Mouse (Mus musculus): Measurements from ENCODE around the gene Gm20509. TPM values are rescaled to one million over a fixed set of nuclear protein-coding genes. Genes with fewer than 3 reads are reported as not detected.

Gm20509 gene
- polyA plus RNA-seq, 1 experiment from 2014 or later: not detected

DNA sequence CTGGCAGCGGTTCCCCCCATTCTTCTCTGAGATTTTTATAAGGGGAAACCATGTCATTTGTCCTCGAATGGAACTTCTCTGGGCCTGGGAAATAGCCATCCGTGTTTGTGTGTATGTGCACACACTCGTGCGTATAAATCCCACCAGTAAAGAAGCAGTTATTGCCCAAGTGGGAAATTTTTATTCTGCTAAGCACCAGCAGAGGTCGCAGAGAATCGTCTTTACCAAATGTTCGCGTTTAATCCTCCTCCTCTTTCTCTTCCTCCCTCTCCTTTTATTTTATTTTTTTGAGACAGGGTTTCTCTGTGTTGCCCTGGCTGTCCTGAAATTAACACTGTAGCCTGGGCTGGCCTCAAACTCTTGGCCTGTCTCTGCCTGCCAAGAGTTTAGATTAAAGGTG lies 52.1 kb downstream of the Gm20509 start:
- 42% methylated on average over 9 of the region's 9 CpGs for WGBS (ENCODE audit: insufficient replicate concordance)

DNA sequence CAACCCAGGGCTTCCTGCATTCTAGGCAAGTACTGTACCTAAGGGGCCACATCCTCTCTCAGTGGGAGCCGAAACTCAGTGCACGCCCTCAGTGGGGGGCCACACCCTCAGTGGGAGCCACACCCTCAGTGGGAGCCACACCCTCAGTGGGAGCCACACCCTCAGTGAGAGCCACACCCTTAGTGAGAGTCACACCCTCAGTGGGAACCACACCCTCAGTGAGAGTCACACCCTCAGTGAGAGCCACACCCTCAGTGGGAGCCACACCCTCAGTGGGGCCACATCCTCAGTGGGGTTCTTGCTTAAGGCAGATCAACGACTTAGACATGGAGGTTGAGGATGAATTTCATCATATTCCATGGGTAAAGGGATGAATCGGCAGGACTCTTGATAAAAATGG lies 55.7 kb downstream of the Gm20509 start:
- H3K4me2 ChIP-seq (ENCODE audit: low read depth, low read length): no peak overlapping the region
- ATAC-seq (ENCODE audit: low read depth): no peak
- WGBS (ENCODE audit: insufficient replicate concordance): 64% methylated on average over 4 of the region's 4 CpGs

More for the DNA sequence above, 52.1 kb downstream of the Gm20509 start:
- Histone ChIP-seq H3K27me3 (ENCODE audit: control insufficient read depth, insufficient read depth, low read depth, low read length) (no peaks in the 10 kb centered on the region), H3K4me2 (ENCODE audit: low read depth, low read length) (no peak overlapping the region), H3K4me1 (ENCODE audit: control insufficient read depth, low read depth, low read length) (no peaks in the 10 kb centered on the region), H3K9me3 (replicated peaks; ENCODE audit: control insufficient read depth, low read length) (peaks cover 6% of the 10 kb centered on the region), H3K9ac (ENCODE audit: low read depth, low read length) (no peak overlapping the region), H3K36me3 (ENCODE audit: control insufficient read depth, insufficient read depth) (no peaks in the 10 kb centered on the region), H3K27ac (ENCODE audit: low read length) (no peak overlapping the region), H3K4me3 (ENCODE audit: low read depth, low read length) (no peak overlapping the region)
- ATAC-seq (ENCODE audit: low read depth): no peak

DNA sequence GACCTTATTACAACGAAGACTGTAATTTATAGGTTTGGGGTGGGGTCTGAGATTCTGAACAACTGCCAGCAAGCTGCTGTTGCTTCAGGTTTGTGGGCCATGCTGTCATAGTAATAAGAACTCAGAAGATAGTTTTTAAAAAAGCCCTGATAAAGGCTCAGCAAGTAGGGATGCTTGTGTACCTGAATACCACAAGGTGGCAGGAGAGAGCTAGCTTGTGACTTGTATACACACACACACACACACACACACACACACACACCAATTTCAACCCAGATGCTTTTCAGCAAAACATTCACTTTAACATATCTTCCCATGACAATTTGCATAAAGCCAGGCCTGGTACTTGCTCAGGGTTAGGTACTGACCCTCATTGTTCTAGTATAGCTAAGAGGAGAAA lies 57.0 kb downstream of the Gm20509 start:
- H3K4me2 ChIP-seq (ENCODE audit: low read depth, low read length): no peak overlapping the region
- no peak overlapping the region for H3K9ac ChIP-seq (ENCODE audit: low read depth, low read length)
- H3K27ac ChIP-seq (ENCODE audit: low read length): no peak overlapping the region
- 32% methylated on average over 1 of the region's 1 CpGs for WGBS (ENCODE audit: insufficient replicate concordance)
- H3K36me3 ChIP-seq (ENCODE audit: control insufficient read depth, insufficient read depth): no peaks in the 10 kb centered on the region
- no peaks in the 10 kb centered on the region for H3K27me3 ChIP-seq (ENCODE audit: control insufficient read depth, insufficient read depth, low read depth, low read length)
- no peak for ATAC-seq (ENCODE audit: low read depth)
- no peak overlapping the region for H3K4me3 ChIP-seq (ENCODE audit: low read depth, low read length)
- H3K4me1 ChIP-seq (ENCODE audit: control insufficient read depth, low read depth, low read length): no peaks in the 10 kb centered on the region
- H3K9me3 ChIP-seq (replicated peaks; ENCODE audit: control insufficient read depth, low read length): peaks cover 6% of the 10 kb centered on the region

More for the DNA sequence above, 55.7 kb downstream of the Gm20509 start:
- H3K27me3 ChIP-seq (ENCODE audit: control insufficient read depth, insufficient read depth, low read depth, low read length): no peaks in the 10 kb centered on the region
- peaks cover 6% of the 10 kb centered on the region for H3K9me3 ChIP-seq (replicated peaks; ENCODE audit: control insufficient read depth, low read length)
- H3K4me1 ChIP-seq (ENCODE audit: control insufficient read depth, low read depth, low read length): no peaks in the 10 kb centered on the region
- no peak overlapping the region for H3K9ac ChIP-seq (ENCODE audit: low read depth, low read length)
- no peak overlapping the region for H3K27ac ChIP-seq (ENCODE audit: low read length)
- no peak overlapping the region for H3K4me3 ChIP-seq (ENCODE audit: low read depth, low read length)
- H3K36me3 ChIP-seq (ENCODE audit: control insufficient read depth, insufficient read depth): no peaks in the 10 kb centered on the region

DNA sequence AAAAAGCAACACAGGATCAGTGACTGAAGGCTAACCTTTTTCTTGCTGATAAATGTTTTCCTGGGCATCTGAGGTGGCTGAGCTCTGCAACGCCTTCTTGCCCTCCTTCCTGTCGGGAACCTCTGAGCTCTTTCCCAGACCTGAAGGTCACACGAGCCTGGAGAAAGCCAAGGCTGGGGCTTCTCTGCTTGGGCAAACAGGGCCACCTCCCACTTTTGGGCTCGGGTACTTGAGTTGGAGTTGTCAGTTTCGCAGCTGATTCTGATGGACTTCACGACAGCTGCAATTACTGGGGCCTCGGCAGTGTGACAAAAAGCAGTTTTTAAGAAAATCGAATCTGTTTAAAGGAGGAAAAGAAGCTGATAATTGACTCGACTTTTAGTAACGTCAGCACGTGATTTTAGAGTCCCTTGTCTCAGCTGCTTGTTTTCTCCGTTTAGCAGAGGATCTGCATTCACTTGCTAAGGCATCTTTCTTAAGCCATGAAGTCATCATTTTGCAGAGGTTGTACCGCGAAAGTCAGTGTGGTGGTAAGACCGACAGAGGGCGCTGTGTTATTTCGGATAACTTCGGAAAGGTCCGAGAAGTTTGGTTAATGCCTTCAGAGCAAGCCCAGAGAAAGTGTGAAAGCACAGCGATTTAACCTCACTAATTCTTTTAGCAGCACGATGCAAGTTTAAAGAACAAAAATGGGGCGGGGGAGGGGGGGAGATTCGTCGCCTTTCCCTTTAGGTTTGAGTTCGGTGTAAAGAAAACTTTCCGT lies 60.5 kb downstream of the Gm20509 start:
- Histone ChIP-seq H3K36me3 (ENCODE audit: control insufficient read depth, insufficient read depth) (no peaks in the 10 kb centered on the region), H3K4me3 (ENCODE audit: low read depth, low read length) (peak overlapping the region; percentile 22), H3K27ac (ENCODE audit: low read length) (no peak overlapping the region), H3K9ac (ENCODE audit: low read depth, low read length) (no peak overlapping the region), H3K4me1 (ENCODE audit: control insufficient read depth, low read depth, low read length) (no peaks in the 10 kb centered on the region), H3K27me3 (ENCODE audit: control insufficient read depth, insufficient read depth, low read depth, low read length) (no peaks in the 10 kb centered on the region), H3K4me2 (ENCODE audit: low read depth, low read length) (peak overlapping the region; percentile 38; the same call in 1 of the 2 replicates), H3K9me3 (replicated peaks; ENCODE audit: control insufficient read depth, low read length) (peaks cover 5% of the 10 kb centered on the region)
- WGBS (ENCODE audit: insufficient replicate concordance): 17% methylated on average over 26 of the region's 26 CpGs
- ATAC-seq (ENCODE audit: low read depth): no peak

DNA sequence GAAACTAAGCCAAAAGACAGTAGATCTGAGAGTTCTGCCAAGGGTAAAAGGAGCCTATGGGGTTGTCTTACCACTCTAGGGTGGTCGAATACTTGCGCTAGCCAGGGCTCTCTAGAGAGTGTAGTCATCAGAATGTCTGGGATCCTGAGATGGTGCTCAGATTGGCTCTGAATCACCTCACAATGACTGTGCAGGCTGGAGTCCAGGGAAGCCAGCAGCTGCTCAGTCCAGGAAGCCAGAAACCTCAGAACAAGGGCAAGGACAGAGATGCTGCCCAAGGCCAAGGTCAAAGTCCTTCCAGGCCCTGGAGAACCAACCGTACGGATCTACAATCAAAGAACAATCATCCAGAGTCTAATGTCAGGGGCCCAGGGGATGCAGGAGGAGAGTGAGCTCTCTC lies 63.4 kb downstream of the Gm20509 start:
- 68% methylated on average over 4 of the region's 4 CpGs for WGBS (ENCODE audit: insufficient replicate concordance)
- Histone ChIP-seq H3K9ac (ENCODE audit: low read depth, low read length) (no peak overlapping the region), H3K27me3 (ENCODE audit: control insufficient read depth, insufficient read depth, low read depth, low read length) (no peaks in the 10 kb centered on the region), H3K4me1 (ENCODE audit: control insufficient read depth, low read depth, low read length) (no peaks in the 10 kb centered on the region), H3K4me3 (ENCODE audit: low read depth, low read length) (no peak overlapping the region), H3K27ac (ENCODE audit: low read length) (no peak overlapping the region), H3K9me3 (replicated peaks; ENCODE audit: control insufficient read depth, low read length) (no peaks in the 10 kb centered on the region; the same call in 1 of the 2 replicates), H3K36me3 (ENCODE audit: control insufficient read depth, insufficient read depth) (no peaks in the 10 kb centered on the region), H3K4me2 (ENCODE audit: low read depth, low read length) (no peak overlapping the region)
- ATAC-seq (ENCODE audit: low read depth): no peak

Other genes with a start within 250 kb of the Gm20509 start
- gene Pygo1, start 176.8 kb upstream of the Gm20509 start, polyA plus RNA-seq (2015; fragmentation: Nextera tagmentation; extraction: Ambion mirVana): 0.08 TPM in 2 replicates
- gene Dyx1c1, start 143.7 kb upstream of the Gm20509 start, polyA plus RNA-seq (2015; fragmentation: Nextera tagmentation; extraction: Ambion mirVana): 0.05 and 0.06 TPM in 2 replicates
- not detected in 2 replicates for gene Gm44503, start 143.6 kb upstream of the Gm20509 start, polyA plus RNA-seq (2015; fragmentation: Nextera tagmentation; extraction: Ambion mirVana)
- gene Ccpg1os, start 117.1 kb upstream of the Gm20509 start, polyA plus RNA-seq (2015; fragmentation: Nextera tagmentation; extraction: Ambion mirVana): 2.2 and 2.5 TPM in 2 replicates
- gene Ccpg1, start 117.0 kb upstream of the Gm20509 start, polyA plus RNA-seq (2015; fragmentation: Nextera tagmentation; extraction: Ambion mirVana): 11.3 and 13.3 TPM in 2 replicates
- 4.7 and 5.0 TPM in 2 replicates for gene Pigb, start 62.1 kb upstream of the Gm20509 start, polyA plus RNA-seq (2015; fragmentation: Nextera tagmentation; extraction: Ambion mirVana)
- gene Rab27a, start 57.6 kb upstream of the Gm20509 start, polyA plus RNA-seq (2015; fragmentation: Nextera tagmentation; extraction: Ambion mirVana): 6.7 and 6.8 TPM in 2 replicates
- gene Khdc3, start 634 bp upstream of the Gm20509 start, polyA plus RNA-seq (2015; fragmentation: Nextera tagmentation; extraction: Ambion mirVana): 0.05 and 0.08 TPM in 2 replicates
- gene Rsl24d1, start 11.0 kb downstream of the Gm20509 start, polyA plus RNA-seq (2015; fragmentation: Nextera tagmentation; extraction: Ambion mirVana): 33.3 and 34.9 TPM in 2 replicates